Mouse (Mus musculus) spleen, adult 2 months (tissue): ENCODE data around the gene Fam183b.

ENCODE experiments used
- CTCF ChIP-seq: fragments of 200-500 bp; IDR thresholded peaks from 2 replicates; pipeline ENCODE4 v1.5.1; 2011; ENCODE audit warnings: mild to moderate bottlenecking, inconsistent platforms; ENCODE audit not compliant: insufficient read depth, insufficient read length, insufficient replicate concordance; ENCODE audit errors: extremely low read depth
- POLR2A ChIP-seq: fragments of 200-500 bp; IDR thresholded peaks from 2 replicates; pipeline ENCODE4 v1.6.1; 2011; ENCODE audit warnings: low read depth, low read length, inconsistent platforms

DNA sequence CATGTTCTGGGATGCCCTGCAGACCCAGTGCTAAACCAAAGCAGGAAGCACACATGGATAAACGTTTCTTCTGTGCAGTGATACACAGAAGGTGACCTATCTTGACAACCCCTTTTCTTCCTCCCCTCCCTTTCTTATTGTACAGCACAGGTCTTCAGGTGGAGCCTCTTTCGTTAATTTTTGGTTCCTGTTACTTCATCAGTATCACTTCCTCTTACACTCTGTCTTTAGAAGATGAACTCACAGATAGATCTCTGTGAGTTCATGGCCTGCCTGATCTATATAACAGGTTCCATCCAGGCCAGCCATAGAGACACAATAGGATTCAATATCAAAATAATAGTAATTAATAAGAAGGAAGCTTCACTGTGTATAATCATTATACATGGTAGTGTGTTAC lies 11.7 kb downstream of the Fam183b start:
- TF ChIP-seq CTCF (no peak), POLR2A (no peak)
